Mouse (Mus musculus) G1E (cell line): Measurements from ENCODE around the gene Hist1h2ai. TPM values are rescaled to one million over a fixed set of nuclear protein-coding genes. Genes with fewer than 3 reads are reported as not detected.
A peak's percentile ranks its signal among the peaks of the same experiment; 100 is the strongest.
"Not testable (repeated sequence)": the region's sequence is repeated elsewhere in the genome, so short reads cannot be mapped to it uniquely, and the experiment has no call there.

Source experiments
- ATAC-seq: 2 replicates; pipeline ENCODE4 v1.8.0; 2016; ENCODE audit warnings: mild to moderate bottlenecking; ENCODE audit not compliant: insufficient number of reproducible peaks, poor library complexity, low FRiP score, severe bottlenecking; ENCODE audit errors: extremely low read depth
- DNase-seq: peaks from one replicate; pipeline ENCODE4 v3.0.0; 2012; ENCODE audit warnings: low spot score
- H3K27me3 ChIP-seq: 2 replicates; pipeline ENCODE4 v1.6.1; 2012; ENCODE audit warnings: mild to moderate bottlenecking, low read length, inconsistent platforms; ENCODE audit not compliant: insufficient read depth
- H3K36me3 ChIP-seq: replicated peaks from 2 replicates; pipeline ENCODE3; 2012; ENCODE audit warnings: mild to moderate bottlenecking, inconsistent platforms
- H3K4me1 ChIP-seq: 2 replicates; pipeline ENCODE4 v1.6.1; 2012; ENCODE audit warnings: low read depth, low read length, inconsistent platforms, mixed read lengths; ENCODE audit not compliant: insufficient read depth
- H3K4me3 ChIP-seq: 2 replicates; pipeline ENCODE4 v1.5.1; 2012; ENCODE audit warnings: low read depth, mild to moderate bottlenecking, inconsistent platforms, low read length, moderate library complexity, mixed read lengths
- H3K9me3 ChIP-seq: replicated peaks from 2 replicates; pipeline ENCODE4 v1.6.1; 2012; ENCODE audit warnings: inconsistent platforms
- CTCF ChIP-seq: IDR thresholded peaks from 2 replicates; pipeline ENCODE4 v1.5.1; 2012; ENCODE audit warnings: low read depth, low read length, inconsistent platforms, mixed read lengths
- GATA1 ChIP-seq: IDR thresholded peaks from 2 replicates; pipeline ENCODE4 v1.6.1; 2012; ENCODE audit warnings: borderline replicate concordance, low read length, inconsistent platforms, mixed read lengths
- GATA2 ChIP-seq: IDR thresholded peaks from 2 replicates; pipeline ENCODE4 v1.6.1; 2012; ENCODE audit warnings: low read depth, low read length, inconsistent platforms, borderline replicate concordance
- POLR2AphosphoS5 ChIP-seq: IDR thresholded peaks from 2 replicates; pipeline ENCODE4 v1.6.1; 2012; ENCODE audit warnings: low read depth, low read length, inconsistent platforms; ENCODE audit not compliant: insufficient replicate concordance
- TAL1 ChIP-seq: conservative IDR thresholded peaks from 2 replicates; pipeline ENCODE4 v1.6.1; 2012; ENCODE audit warnings: low read depth, low read length, inconsistent platforms, mixed read lengths
- polyA plus RNA-seq: library from polyadenylated mRNA; stranded (reverse); fragments of >175 nt; gene quantifications from 2 replicates; pipeline ENCODE4 v1.2.3, GENCODE M21; 2012
- total RNA-seq, 2 experiments: library from RNA; stranded (forward) in 1 of 2; stranded (reverse) in 1 of 2; fragments of 200-1000 nt in 1 of 2; fragments of >200 nt in 1 of 2; fragmentation: Nextera tagmentation in 1 of 2; gene quantifications; 2 replicates each; pipeline ENCODE4 v1.2.3; 2014 to 2017

Gene Hist1h2ai
- 968 and 989 TPM in 2 replicates for total RNA-seq (2014; fragmentation: Nextera tagmentation)
- total RNA-seq (2017), result 2,644 and 2,651 TPM in 2 replicates
- polyA plus RNA-seq, result 2,561 and 4,652 TPM in 2 replicates

- ATAC-seq, result peak; percentile 72
Observed at GRCm38 (mm10) chr13:21715864-21716539, at the start of gene Hist1h2ai, which contains the start of gene Hist1h2bl. Hist1h2ai (plus strand) TSS chr13:21716422. Hist1h2bl (minus strand) TSS chr13:21716143.

DNA sequence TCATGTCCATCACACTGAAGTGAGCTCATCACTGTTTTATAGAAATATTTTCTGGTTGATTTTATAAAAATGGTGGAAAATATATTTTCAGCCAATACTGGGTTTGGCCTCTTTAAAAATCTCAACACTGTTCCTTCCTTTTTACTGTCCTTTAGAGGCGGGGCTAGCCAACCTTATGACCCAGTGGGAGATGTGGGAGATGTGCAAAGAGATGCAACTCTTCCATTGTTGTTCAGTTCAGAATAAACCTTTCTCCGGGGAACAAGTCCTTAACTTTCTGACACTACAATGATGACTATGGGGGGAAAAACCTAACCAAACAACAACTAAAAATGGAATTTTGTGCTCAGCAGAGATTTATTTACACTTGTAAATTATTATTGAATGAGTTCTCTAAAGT is 38.9 kb upstream of the Hist1h2ai start, which contains the start of gene Olfr1360:
Gene Olfr1360 (minus strand): TSS at position 101 of the 400 bp plus-strand sequence.
- TF ChIP-seq TAL1 (no peak), CTCF (no peak), GATA2 (no peak), GATA1 (no peak), POLR2AphosphoS5 (no peak)
- DNase-seq, result no peak
- H3K4me3 ChIP-seq, result no peak within 1 kb of the TSS
- no peak for ATAC-seq
- no peaks in the 10 kb centered on the region for H3K9me3 ChIP-seq
- H3K4me1 ChIP-seq, result no peaks in the 10 kb centered on the region
- H3K36me3 ChIP-seq, result no peaks in the 10 kb centered on the region
- H3K27me3 ChIP-seq, result no peaks in the 10 kb centered on the region

More at GRCm38 (mm10) chr13:21715864-21716539, at the start of gene Hist1h2ai, which contains the start of gene Hist1h2bl:
- H3K4me1 ChIP-seq, result peaks cover 51% of the 10 kb centered on the region
- not testable (repeated sequence) for H3K36me3 ChIP-seq, H3K9me3 ChIP-seq, H3K27me3 ChIP-seq
- peak within 1 kb of the TSS; percentile 68 for H3K4me3 ChIP-seq
- peak; percentile 93; the same call in 1 of the 2 replicates for TF ChIP-seq POLR2AphosphoS5
- DNase-seq, result peak; percentile 95

- Histone ChIP-seq H3K9me3 (no peaks in the 10 kb centered on the region), H3K4me1 (peaks cover 5% of the 10 kb centered on the region; the same call in 1 of the 2 replicates), H3K36me3 (no peaks in the 10 kb centered on the region), H3K27me3 (peaks cover 12% of the 10 kb centered on the region), H3K4me3 (no peak within 1 kb of the TSS)
- no peak for DNase-seq
- no peak for ATAC-seq
- TF ChIP-seq GATA1 (no peak), TAL1 (no peak), CTCF (no peak), POLR2AphosphoS5 (no peak), GATA2 (no peak)
Observed at GRCm38 (mm10) chr13:21697811-21698210, 18.4 kb upstream of the Hist1h2ai start, which contains the start of gene Olfr1359. Olfr1359 (plus strand) TSS chr13:21698111.

- no peak for DNase-seq
- H3K36me3 ChIP-seq, result no peaks in the 10 kb centered on the region
- H3K9me3 ChIP-seq, result no peaks in the 10 kb centered on the region
- no peak for TF ChIP-seq TAL1
- TF ChIP-seq CTCF, result no peak
- TF ChIP-seq GATA1, result no peak
- no peak for ATAC-seq
- peaks cover 4% of the 10 kb centered on the region for H3K27me3 ChIP-seq
- H3K4me1 ChIP-seq, result peaks cover 7% of the 10 kb centered on the region
- H3K4me3 ChIP-seq, result no peak overlapping the region
Observed at GRCm38 (mm10) chr13:21706669-21707068, 9.6 kb upstream of the Hist1h2ai start.

- H3K9me3 ChIP-seq, result no peaks in the 10 kb centered on the region
- ATAC-seq (peak; percentile 77), DNase-seq (peak; percentile 27)
- H3K27me3 ChIP-seq, result no peaks in the 10 kb centered on the region
- H3K4me3 ChIP-seq, result peak overlapping the region; percentile 72
- H3K4me1 ChIP-seq, result peaks cover 24% of the 10 kb centered on the region
- no peak for TF ChIP-seq TAL1
- no peak for TF ChIP-seq POLR2AphosphoS5
- 0 out of 2 replicates have a peak, but pooled peaks have one; percentile 28 for TF ChIP-seq CTCF
- no peak for TF ChIP-seq GATA2
- no peak for TF ChIP-seq GATA1
- H3K36me3 ChIP-seq, result no peaks in the 10 kb centered on the region
Observed at GRCm38 (mm10) chr13:21710031-21710711, 6.1 kb upstream of the Hist1h2ai start.

- peak overlapping the region; percentile 68 for H3K4me3 ChIP-seq
- DNase-seq (no peak), ATAC-seq (no peak)
- H3K4me1 ChIP-seq, result peaks cover 29% of the 10 kb centered on the region
- no peaks in the 10 kb centered on the region for H3K9me3 ChIP-seq
- H3K27me3 ChIP-seq, result no peaks in the 10 kb centered on the region
- no peak for TF ChIP-seq GATA2
- TF ChIP-seq GATA1, result no peak
- no peak for TF ChIP-seq POLR2AphosphoS5
- TF ChIP-seq TAL1, result no peak
- TF ChIP-seq CTCF, result no peak
- H3K36me3 ChIP-seq, result no peaks in the 10 kb centered on the region
Observed at GRCm38 (mm10) chr13:21710821-21711525, 5.2 kb upstream of the Hist1h2ai start.
